ENCODE assay signal across 8 mouse cellular contexts in the genomic region with DNA sequence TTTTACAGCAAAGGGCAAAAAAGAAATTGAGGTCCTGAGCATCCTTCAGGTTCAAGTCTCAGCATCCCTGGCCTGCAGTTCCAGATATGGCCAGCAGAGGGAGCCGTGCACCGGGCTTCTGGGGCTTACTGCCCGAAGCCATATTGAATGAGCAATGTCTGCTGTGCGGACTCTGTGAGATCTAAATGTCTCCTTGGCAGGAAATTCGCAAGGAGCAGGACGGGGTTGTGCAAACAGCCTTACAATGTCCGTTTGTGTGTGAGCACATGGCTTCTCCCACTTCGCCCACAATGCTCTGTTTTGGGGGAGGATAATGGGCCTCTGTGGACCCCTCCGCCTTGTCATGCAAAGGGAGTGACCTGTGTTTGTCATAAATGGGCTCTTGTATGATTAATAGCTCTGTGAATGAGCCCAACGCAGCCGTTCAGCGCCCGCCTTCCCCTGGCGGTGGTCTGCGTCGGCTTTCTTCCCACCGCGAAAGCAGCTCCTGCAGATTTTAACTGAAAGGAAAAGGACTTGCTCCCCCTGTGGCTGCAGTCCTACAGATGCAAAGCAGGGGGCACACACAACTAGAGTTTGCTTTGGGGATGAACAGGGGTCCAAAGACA.
DNase-seq lines count a peak whose midpoint lies in the region; ATAC-seq and TF ChIP-seq lines count a peak whose summit lies in the region.

No protein-coding gene starts in this region.

- peak overlapping the region; percentile 25; the same call in 1 of the 2 replicates for H3K9ac ChIP-seq in ES-Bruce4 (ENCODE audit: low read depth, poor library complexity, severe bottlenecking)
- H3K9ac ChIP-seq in forebrain, embryonic 15.5 days (replicated peaks): peak overlapping the region; percentile 27
- no peak overlapping the region for H3K9ac ChIP-seq in liver, embryonic 16.5 days (ENCODE audit: low read depth, low read length)
- peak overlapping the region; percentile 50 for H3K9ac ChIP-seq in neural tube, embryonic 14.5 days (replicated peaks; ENCODE audit: low read depth, low read length)

- H3K27me3 ChIP-seq in ES-Bruce4 (ENCODE audit: control insufficient read depth, insufficient read depth, low read length, poor library complexity, severe bottlenecking): no peaks in the 10 kb centered on the region
- no peaks in the 10 kb centered on the region for H3K27me3 ChIP-seq in forebrain, embryonic 15.5 days
- no peaks in the 10 kb centered on the region for H3K27me3 ChIP-seq in liver, embryonic 16.5 days (ENCODE audit: control insufficient read depth, insufficient read depth, low read depth, low read length)
- H3K27me3 ChIP-seq in neural tube, embryonic 14.5 days (ENCODE audit: control insufficient read depth, insufficient read depth, low read length): no peaks in the 10 kb centered on the region

- no peak overlapping the region for H3K27ac ChIP-seq in ES-Bruce4 (ENCODE audit: insufficient read depth, low read length)
- peak overlapping the region; percentile 89 for H3K27ac ChIP-seq in forebrain, embryonic 15.5 days (replicated peaks)
- no peak overlapping the region for H3K27ac ChIP-seq in liver, embryonic 16.5 days (ENCODE audit: low read length)
- peak overlapping the region; percentile 81 for H3K27ac ChIP-seq in neural tube, embryonic 14.5 days (ENCODE audit: low read depth, low read length)

- ATAC-seq in forebrain, embryonic 15.5 days (replicated peaks): peak; percentile 88
- ATAC-seq in liver, embryonic 16.5 days (ENCODE audit: low read depth): 0 out of 2 replicates have a peak, but pooled peaks have one; percentile 9
- ATAC-seq in neural tube, embryonic 14.5 days (ENCODE audit: low read depth): peak; percentile 93

- intact Hi-C loops in heart, postnatal 14 days (cut with DNase I): loop anchor here (1.0 to 10.0 kb wide), 4 partner anchors 73 to 894 kb away; partner anchors contain the start of gene Mycn

- no peaks in the 10 kb centered on the region for H3K9me3 ChIP-seq in ES-Bruce4 (replicated peaks; ENCODE audit: control insufficient read depth, insufficient read depth, low read length, poor library complexity, severe bottlenecking)
- no peaks in the 10 kb centered on the region for H3K9me3 ChIP-seq in forebrain, embryonic 15.5 days
- no peaks in the 10 kb centered on the region for H3K9me3 ChIP-seq in liver, embryonic 16.5 days (replicated peaks; ENCODE audit: control insufficient read depth, low read length)
- H3K9me3 ChIP-seq in neural tube, embryonic 14.5 days (ENCODE audit: control insufficient read depth, low read length): no peaks in the 10 kb centered on the region

- H3K36me3 ChIP-seq in ES-Bruce4 (ENCODE audit: control insufficient read depth, insufficient read depth, low read length, poor library complexity, severe bottlenecking): no peaks in the 10 kb centered on the region
- H3K36me3 ChIP-seq in forebrain, embryonic 15.5 days: no peaks in the 10 kb centered on the region
- H3K36me3 ChIP-seq in liver, embryonic 16.5 days (ENCODE audit: control insufficient read depth, insufficient read depth): no peaks in the 10 kb centered on the region
- no peaks in the 10 kb centered on the region for H3K36me3 ChIP-seq in neural tube, embryonic 14.5 days (ENCODE audit: control insufficient read depth, insufficient read depth, low read length)

- peak overlapping the region; percentile 43 for H3K4me2 ChIP-seq in forebrain, embryonic 15.5 days (replicated peaks)
- H3K4me2 ChIP-seq in liver, embryonic 16.5 days (ENCODE audit: low read depth, low read length): peak overlapping the region; percentile 54
- H3K4me2 ChIP-seq in neural tube, embryonic 14.5 days (ENCODE audit: low read depth, low read length): peak overlapping the region; percentile 49

- no peak for TF ChIP-seq POLR2A in ES-Bruce4 (IDR thresholded peaks at IDR 0.05; ENCODE audit: insufficient read depth, low read length)

- TF ChIP-seq CTCF in ES-Bruce4 (IDR thresholded peaks at IDR 0.05; ENCODE audit: low read depth, low read length): peak; percentile 86

- no peak for TF ChIP-seq EP300 in ES-Bruce4 (IDR thresholded peaks at IDR 0.05; ENCODE audit: insufficient read depth, low read depth, low read length)

- 8% methylated on average over 18 of the region's 18 CpGs for WGBS in forebrain, embryonic 15.5 days
- 23% methylated on average over 18 of the region's 18 CpGs for WGBS in large intestine, adult 2 months
- WGBS in liver, embryonic 16.5 days (ENCODE audit: insufficient replicate concordance): 12% methylated on average over 18 of the region's 18 CpGs
- 11% methylated on average over 18 of the region's 18 CpGs for WGBS in neural tube, embryonic 14.5 days

- DNase-seq in cerebellum, adult 11 months: peak; percentile 83
- peak; percentile 87 to 95 for DNase-seq in heart, postnatal 14 days
- peak; percentile 64 for DNase-seq in large intestine, adult 2 months (ENCODE audit: low read depth, low spot score)
- DNase-seq in testis, postnatal 10 days (ENCODE audit: low spot score): peak; percentile 94

- peak overlapping the region; percentile 91 for H3K4me3 ChIP-seq in ES-Bruce4 (ENCODE audit: low read depth, low read length)
- H3K4me3 ChIP-seq in forebrain, embryonic 15.5 days: peak overlapping the region; percentile 24
- peak overlapping the region; percentile 35 for H3K4me3 ChIP-seq in liver, embryonic 16.5 days (ENCODE audit: low read depth, low read length)
- H3K4me3 ChIP-seq in neural tube, embryonic 14.5 days (ENCODE audit: low read depth, low read length): peak overlapping the region; percentile 12; the same call in 1 of the 2 replicates

- H3K4me1 ChIP-seq in ES-Bruce4 (ENCODE audit: control insufficient read depth, insufficient read depth, low read length): no peaks in the 10 kb centered on the region
- peaks cover 11% of the 10 kb centered on the region for H3K4me1 ChIP-seq in forebrain, embryonic 15.5 days
- no peaks in the 10 kb centered on the region for H3K4me1 ChIP-seq in liver, embryonic 16.5 days (ENCODE audit: control insufficient read depth, low read depth, low read length)
- no peaks in the 10 kb centered on the region for H3K4me1 ChIP-seq in neural tube, embryonic 14.5 days (ENCODE audit: control insufficient read depth, insufficient read depth, low read length)

Comparison
In these comparisons a context has a peak if more than half of its experiments do, and no peak if none do; other contexts are left out.
1. H3K27ac ChIP-seq: peak in forebrain, embryonic 15.5 days (single experiment) and neural tube, embryonic 14.5 days (single experiment); none in ES-Bruce4 (single experiment) and liver, embryonic 16.5 days (single experiment).
2. H3K4me3 ChIP-seq: peak in every context shown above with its lines; median percentile 91 in ES-Bruce4; 35 in liver, embryonic 16.5 days; 24 in forebrain, embryonic 15.5 days; 12 in neural tube, embryonic 14.5 days.
3. ATAC-seq: peak in every context shown above with its lines; median percentile 93 in neural tube, embryonic 14.5 days; 88 in forebrain, embryonic 15.5 days; 9 in liver, embryonic 16.5 days.
4. Peak in every context shown above with its lines, with median percentiles within 50 percentile points of each other: DNase-seq and H3K4me2 ChIP-seq.